Mouse (Mus musculus) intestine, embryonic 14.5 days (tissue): ENCODE results near the gene Ficd. TPM values are rescaled to one million over a fixed set of nuclear protein-coding genes. Genes with fewer than 3 reads are reported as not detected.

Source experiments
- ATAC-seq: fragments of 200-750 bp; cut with Nextera tagmentation; replicated peaks from 2 replicates; pipeline ENCODE4 v1.8.0; 2017; ENCODE audit warnings: low read depth, moderate number of reproducible peaks, moderate TSS enrichment, moderate library complexity; ENCODE audit not compliant: low FRiP score, low TSS enrichment
- DNase-seq: peaks from one replicate; pipeline ENCODE4 v3.0.0-alpha.2; 2018; ENCODE audit warnings: low spot score
- H3K27ac ChIP-seq: fragments of 300-500 bp; sonication (generic); 2 replicates; pipeline ENCODE4 v1.5.1; 2014; ENCODE audit warnings: low read depth, mild to moderate bottlenecking, control low read depth
- H3K27me3 ChIP-seq: fragments of 300-500 bp; sonication (generic); replicated peaks from 2 replicates; pipeline ENCODE4 v1.6.1; 2014; ENCODE audit warnings: low read length, control low read depth; ENCODE audit not compliant: control insufficient read depth, insufficient read depth
- H3K36me3 ChIP-seq: fragments of 300-500 bp; sonication (generic); 2 replicates; pipeline ENCODE4 v1.6.1; 2014; ENCODE audit warnings: low read length, control low read depth; ENCODE audit not compliant: control insufficient read depth, insufficient read depth
- H3K4me1 ChIP-seq: fragments of 300-500 bp; sonication (generic); replicated peaks from 2 replicates; pipeline ENCODE4 v1.6.1; 2014; ENCODE audit warnings: low read length, control low read depth, mixed read lengths; ENCODE audit not compliant: control insufficient read depth, insufficient read depth
- H3K4me2 ChIP-seq: fragments of 300-500 bp; sonication (generic); 2 replicates; pipeline ENCODE4 v1.6.1; 2014; ENCODE audit warnings: low read length
- H3K4me3 ChIP-seq: fragments of 300-500 bp; sonication (generic); 2 replicates; pipeline ENCODE4 v1.5.1; 2014; ENCODE audit warnings: low read depth, low read length, control low read depth, mixed read lengths
- H3K9ac ChIP-seq: fragments of 300-500 bp; sonication (generic); 2 replicates; pipeline ENCODE4 v1.6.1; 2014; ENCODE audit warnings: mild to moderate bottlenecking, low read length
- H3K9me3 ChIP-seq: fragments of 300-500 bp; sonication (generic); 2 replicates; pipeline ENCODE4 v1.6.1; 2016; ENCODE audit warnings: low read length, control low read depth; ENCODE audit not compliant: control insufficient read depth
- WGBS: fragments of 180-500 bp; shearing (Covaris S2); extraction: QIAGEN DNeasy Blood & Tissue Kit; methylation state at CpG from one replicate; pipeline ENCODE4 v1.1.7; 2014; 5-methylcytosine and 5-hydroxymethylcytosine counted together
- polyA plus RNA-seq: library from polyadenylated mRNA; unstranded; fragments of >200 nt; fragmentation: Nextera tagmentation; extraction: Ambion mirVana; gene quantifications from 2 replicates; pipeline ENCODE4 v1.2.1, GENCODE M21; 2014

Gene Ficd
- polyA plus RNA-seq, 1 experiment from 2014 or later, result 3.6 TPM

GRCm38 (mm10) chr5:113703803-113704585, 31.6 kb upstream of the Ficd start:
- WGBS, result 65% methylated on average over 21 of the region's 21 CpGs
- no peaks in the 10 kb centered on the region for H3K36me3 ChIP-seq
- no peaks in the 10 kb centered on the region for H3K9me3 ChIP-seq
- no peaks in the 10 kb centered on the region for H3K27me3 ChIP-seq
- H3K4me3 ChIP-seq, result no peak overlapping the region
- ATAC-seq, result no peak
- H3K4me1 ChIP-seq, result no peaks in the 10 kb centered on the region
- no peak overlapping the region for H3K9ac ChIP-seq
- no peak overlapping the region for H3K27ac ChIP-seq
- no peak for DNase-seq
- no peak overlapping the region for H3K4me2 ChIP-seq

- no peaks in the 10 kb centered on the region for H3K4me1 ChIP-seq
- ATAC-seq (no peak), DNase-seq (no peak)
- H3K36me3 ChIP-seq, result no peaks in the 10 kb centered on the region
- H3K4me2 ChIP-seq, result no peak overlapping the region
- 61% methylated on average over 2 of the region's 2 CpGs for WGBS
- H3K9me3 ChIP-seq, result no peaks in the 10 kb centered on the region
- H3K27ac ChIP-seq, result no peak overlapping the region
- H3K27me3 ChIP-seq, result no peaks in the 10 kb centered on the region
- H3K4me3 ChIP-seq, result no peak overlapping the region
- H3K9ac ChIP-seq, result no peak overlapping the region
Observed at GRCm38 (mm10) chr5:113712861-113713260, 22.7 kb upstream of the Ficd start.

GRCm38 (mm10) chr5:113716581-113717388, 18.8 kb upstream of the Ficd start:
- H3K4me3 ChIP-seq, result no peak overlapping the region
- DNase-seq (peak; percentile 81), ATAC-seq (no peak)
- H3K36me3 ChIP-seq, result no peaks in the 10 kb centered on the region
- no peak overlapping the region for H3K9ac ChIP-seq
- H3K9me3 ChIP-seq, result no peaks in the 10 kb centered on the region
- 5% methylated on average over 12 of the region's 12 CpGs for WGBS
- no peaks in the 10 kb centered on the region for H3K4me1 ChIP-seq
- no peaks in the 10 kb centered on the region for H3K27me3 ChIP-seq
- no peak overlapping the region for H3K4me2 ChIP-seq
- no peak overlapping the region for H3K27ac ChIP-seq

GRCm38 (mm10) chr5:113719221-113719661, 16.4 kb upstream of the Ficd start:
- Histone ChIP-seq H3K9ac (no peak overlapping the region), H3K9me3 (no peaks in the 10 kb centered on the region), H3K36me3 (no peaks in the 10 kb centered on the region), H3K27ac (no peak overlapping the region), H3K27me3 (0 out of 2 replicates have a peak, but pooled peaks cover 5% of the 10 kb centered on the region), H3K4me3 (no peak overlapping the region), H3K4me2 (no peak overlapping the region), H3K4me1 (no peaks in the 10 kb centered on the region)
- no peak for DNase-seq
- 88% methylated on average over 8 of the region's 8 CpGs for WGBS
- ATAC-seq, result no peak

- 80% methylated on average over 10 of the region's 10 CpGs for WGBS
- Histone ChIP-seq H3K9me3 (no peaks in the 10 kb centered on the region), H3K27me3 (0 out of 2 replicates have a peak, but pooled peaks cover 5% of the 10 kb centered on the region), H3K36me3 (no peaks in the 10 kb centered on the region), H3K4me2 (no peak overlapping the region), H3K4me3 (no peak overlapping the region), H3K4me1 (no peaks in the 10 kb centered on the region), H3K9ac (no peak overlapping the region), H3K27ac (no peak overlapping the region)
- DNase-seq (no peak), ATAC-seq (no peak)
Observed at GRCm38 (mm10) chr5:113722224-113723013, 13.2 kb upstream of the Ficd start.

- Histone ChIP-seq H3K36me3 (no peaks in the 10 kb centered on the region), H3K4me1 (no peaks in the 10 kb centered on the region), H3K4me2 (no peak overlapping the region), H3K27me3 (0 out of 2 replicates have a peak, but pooled peaks cover 5% of the 10 kb centered on the region), H3K27ac (no peak overlapping the region), H3K9ac (no peak overlapping the region), H3K9me3 (no peaks in the 10 kb centered on the region), H3K4me3 (no peak overlapping the region)
- DNase-seq (no peak), ATAC-seq (no peak)
- 37% methylated on average over 8 of the region's 8 CpGs for WGBS
Observed at GRCm38 (mm10) chr5:113723567-113724237, 11.9 kb upstream of the Ficd start.

GRCm38 (mm10) chr5:113724446-113724845, 11.2 kb upstream of the Ficd start, which contains the start of gene 1700069L16Rik:
Gene 1700069L16Rik (minus strand): TSS chr5:113724772.
- H3K27me3 ChIP-seq, result 0 out of 2 replicates have a peak, but pooled peaks cover 5% of the 10 kb centered on the region
- peak; percentile 81 for ATAC-seq
- no peaks in the 10 kb centered on the region for H3K9me3 ChIP-seq
- no peak within 1 kb of the TSS for H3K27ac ChIP-seq
- no peaks in the 10 kb centered on the region for H3K4me1 ChIP-seq
- H3K36me3 ChIP-seq, result no peaks in the 10 kb centered on the region
- 2% methylated on average over 15 of the region's 15 CpGs for WGBS
- DNase-seq, result peak; percentile 92
- H3K4me3 ChIP-seq, result no peak within 1 kb of the TSS
- H3K4me2 ChIP-seq, result no peak within 1 kb of the TSS
- no peak within 1 kb of the TSS for H3K9ac ChIP-seq

- no peak overlapping the region for H3K4me2 ChIP-seq
- H3K27ac ChIP-seq, result no peak overlapping the region
- WGBS, result 77% methylated on average over 12 of the region's 12 CpGs
- H3K9me3 ChIP-seq, result no peaks in the 10 kb centered on the region
- 0 out of 2 replicates have a peak, but pooled peaks cover 5% of the 10 kb centered on the region for H3K27me3 ChIP-seq
- no peaks in the 10 kb centered on the region for H3K4me1 ChIP-seq
- DNase-seq, result no peak
- no peak overlapping the region for H3K4me3 ChIP-seq
- no peak overlapping the region for H3K9ac ChIP-seq
- ATAC-seq, result no peak
- no peaks in the 10 kb centered on the region for H3K36me3 ChIP-seq
Observed at GRCm38 (mm10) chr5:113725417-113725816, 10.2 kb upstream of the Ficd start.
